8 mouse cellular contexts compared by ENCODE assay signal in genomic region chr12:112560176-112560797, GRCm38 (mm10). TPM values are rescaled to one million over a fixed set of nuclear protein-coding genes. Genes with fewer than 3 reads are reported as not detected.
DNase-seq lines count a peak whose midpoint lies in the region; ATAC-seq and TF ChIP-seq lines count a peak whose summit lies in the region.

No protein-coding gene starts in this region.

- peak; percentile 49 for DNase-seq in adrenal gland, postnatal 14 days
- no peak for DNase-seq in adrenal gland, postnatal 4 days (ENCODE audit: low spot score in 2 of 2)
- peak; percentile 51 for DNase-seq in 416B (ENCODE audit: low read depth)
- DNase-seq in kidney, postnatal 4 days = peak; percentile 65 to 75
- DNase-seq in left cerebral cortex, postnatal 25 days (ENCODE audit: low spot score in 2 of 2) = no peak
- DNase-seq in testis, postnatal 14 days (ENCODE audit: low spot score) = no peak

- no peak for ATAC-seq in inflammation-experienced regulatory T-cells, adult 6 months

- no peak for TF ChIP-seq POLR2A in embryonic fibroblast, embryonic 13.5 days (IDR thresholded peaks at IDR 0.05; ENCODE audit: low read depth, low read length)

- TF ChIP-seq CTCF in embryonic fibroblast, embryonic 13.5 days (IDR thresholded peaks at IDR 0.05; ENCODE audit: borderline replicate concordance, insufficient read depth, low read length) = peak; percentile 20; the same call in 1 of the 2 replicates

- intact Hi-C loops in left cerebral cortex, postnatal 25 days (cut with DNase I) = no loop called here

- H3K4me3 ChIP-seq in embryonic fibroblast, embryonic 13.5 days (ENCODE audit: insufficient read depth, low read length) = no peak overlapping the region

- H3K27ac ChIP-seq in embryonic fibroblast, embryonic 13.5 days (ENCODE audit: insufficient read depth, low read length) = no peak overlapping the region

- H3K4me1 ChIP-seq in embryonic fibroblast, embryonic 13.5 days (ENCODE audit: control insufficient read depth, insufficient read depth, low read length) = no peaks in the 10 kb centered on the region; the same call in 1 of the 2 replicates

RNA-seq across cellular contexts. Expression of gene Inf2, which starts 28.3 kb away (rescaled TPM):
- 25.3 and 33.2 TPM in 2 replicates for total RNA-seq in adrenal gland, postnatal 14 days (2021)
- total RNA-seq in adrenal gland, postnatal 4 days (2021) = 10 to 100 TPM; 26.5 to 27.3 TPM
- polyA plus RNA-seq in embryonic fibroblast, embryonic 13.5 days (2011; ENCODE audit: insufficient read length, low read depth, missing spikeins) = 67.6 and 103 TPM in 2 replicates
- polyA plus RNA-seq in inflammation-experienced regulatory T-cells, adult 6 months (2017; shearing (Covaris generic)) = 10 to 100 TPM in 2 of 3 experiments, 1 to 10 TPM in 1; 9.8 to 12.8 (median 11.9) TPM
- 100 to 1,000 TPM; 108 to 155 TPM for total RNA-seq in left cerebral cortex, postnatal 25 days (2021)

RNA-seq across cellular contexts. Expression of gene Tmem179, which starts 43.7 kb away (rescaled TPM):
- 3.9 and 6.0 TPM in 2 replicates for total RNA-seq in adrenal gland, postnatal 14 days (2021)
- 1 to 10 TPM; 5.8 to 6.6 TPM for total RNA-seq in adrenal gland, postnatal 4 days (2021)
- polyA plus RNA-seq in embryonic fibroblast, embryonic 13.5 days (2011; ENCODE audit: insufficient read length, low read depth, missing spikeins) = 0.77 and 1.0 TPM in 2 replicates
- polyA plus RNA-seq in inflammation-experienced regulatory T-cells, adult 6 months (2017; shearing (Covaris generic)) = not detected
- total RNA-seq in left cerebral cortex, postnatal 25 days (2021) = 100 to 1,000 TPM; 131 to 133 TPM

RNA-seq across cellular contexts. Expression of gene Adssl1, which starts 59.6 kb away (rescaled TPM):
- total RNA-seq in adrenal gland, postnatal 14 days (2021) = 34.1 and 37.6 TPM in 2 replicates
- total RNA-seq in adrenal gland, postnatal 4 days (2021) = 10 to 100 TPM; 17.1 to 19.5 TPM
- 2.2 and 4.8 TPM in 2 replicates for polyA plus RNA-seq in embryonic fibroblast, embryonic 13.5 days (2011; ENCODE audit: insufficient read length, low read depth, missing spikeins)
- 1 to 10 TPM in 2 of 3 experiments, under 1 TPM in 1; 0.99 to 1.9 (median 1.6) TPM for polyA plus RNA-seq in inflammation-experienced regulatory T-cells, adult 6 months (2017; shearing (Covaris generic))
- total RNA-seq in left cerebral cortex, postnatal 25 days (2021) = 10 to 100 TPM; 16.4 to 18.2 TPM

Comparison
In these comparisons a context has a peak if more than half of its experiments do, and no peak if none do; other contexts are left out.
1. DNase-seq: peak in adrenal gland, postnatal 14 days (single experiment), 416B (single experiment) and kidney, postnatal 4 days (2 of 2); none in adrenal gland, postnatal 4 days (0 of 2), left cerebral cortex, postnatal 25 days (0 of 2) and testis, postnatal 14 days (single experiment).
2. RNA of gene Tmem179, which starts 43.7 kb away (total RNA-seq): 131 to 133 TPM in left cerebral cortex, postnatal 25 days; 5.8 to 6.6 TPM in adrenal gland, postnatal 4 days and 3.9 to 6.0 TPM in adrenal gland, postnatal 14 days; every median in the first group is over 10 times any median in the second.